Mouse (Mus musculus): ENCODE data around the gene Gm11099.

GRCm38 (mm10) chr2:58956770-58957300 is 97.6 kb downstream of the Gm11099 start:
- TF ChIP-seq CTCF (IDR thresholded peaks at IDR 0.05; ENCODE audit: low read depth, low read length) (no peak), POLR2A (IDR thresholded peaks at IDR 0.05; ENCODE audit: extremely low read depth, insufficient read depth, low read length) (no peak)

Data from liver, adult 2 months (tissue).